Mouse (Mus musculus) MEL-GATA-1-ER (cell line): Measurements from ENCODE around the gene Rufy4.

Source experiments
- DNase-seq: peaks from one replicate; pipeline ENCODE4 v3.0.0-alpha.2; 2012; ENCODE audit warnings: low read depth; ENCODE audit errors: extremely low read depth

Rufy4 gene

GRCm38 (mm10) chr1:74105660-74106059 lies 19.7 kb upstream of the Rufy4 start:
- DNase-seq = no peak

GRCm38 (mm10) chr1:74106214-74106613 lies 19.1 kb upstream of the Rufy4 start:
- no peak for DNase-seq

- DNase-seq = no peak
These were observed 17.3 kb upstream of the Rufy4 start for GRCm38 (mm10) chr1:74107931-74108618.

DNA sequence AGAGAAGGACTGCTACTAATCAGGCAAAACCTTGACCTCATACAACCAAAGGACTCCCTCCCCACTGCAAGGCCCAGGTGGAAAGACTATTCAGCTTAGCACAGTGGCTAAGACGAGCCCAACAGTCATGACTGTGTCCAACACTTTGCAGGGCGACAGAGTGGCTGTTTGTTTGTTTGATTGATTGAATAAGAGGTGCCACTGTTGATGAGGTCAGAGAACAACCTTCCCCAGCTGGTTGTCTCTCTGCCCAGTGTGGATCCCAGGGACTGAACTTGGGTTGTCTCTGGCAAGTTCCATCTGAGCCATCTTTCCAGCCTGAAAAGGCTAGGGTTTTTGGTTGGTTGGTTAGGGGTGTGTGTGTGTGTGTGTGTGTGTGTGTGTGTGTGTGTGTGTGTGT lies 15.7 kb upstream of the Rufy4 start:
- DNase-seq = no peak

GRCm38 (mm10) chr1:74110932-74111695 lies 14.2 kb upstream of the Rufy4 start:
- DNase-seq = no peak

GRCm38 (mm10) chr1:74111696-74112030 lies 13.7 kb upstream of the Rufy4 start:
- DNase-seq = no peak

DNA sequence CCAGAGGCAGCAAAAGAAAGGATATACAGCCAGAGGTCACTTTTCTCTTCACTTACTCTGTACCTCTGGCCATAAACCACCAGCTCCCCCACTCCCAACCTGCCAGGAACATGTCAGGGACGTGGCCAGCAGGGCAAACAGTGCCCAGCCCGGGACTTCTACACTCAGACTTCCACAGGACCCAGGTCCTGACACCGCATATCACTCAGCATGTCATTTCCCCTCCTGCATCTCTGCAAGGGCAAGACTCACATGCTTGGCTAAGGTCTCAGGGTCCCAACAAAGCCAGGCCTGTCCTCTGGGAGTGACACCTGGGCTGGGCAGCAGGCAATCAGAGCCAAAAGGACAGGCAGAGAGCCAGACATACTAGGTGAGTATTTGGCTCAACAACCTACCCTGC lies 12.3 kb upstream of the Rufy4 start:
- DNase-seq = no peak

GRCm38 (mm10) chr1:74117876-74118275 lies 7.5 kb upstream of the Rufy4 start:
- no peak for DNase-seq

DNA sequence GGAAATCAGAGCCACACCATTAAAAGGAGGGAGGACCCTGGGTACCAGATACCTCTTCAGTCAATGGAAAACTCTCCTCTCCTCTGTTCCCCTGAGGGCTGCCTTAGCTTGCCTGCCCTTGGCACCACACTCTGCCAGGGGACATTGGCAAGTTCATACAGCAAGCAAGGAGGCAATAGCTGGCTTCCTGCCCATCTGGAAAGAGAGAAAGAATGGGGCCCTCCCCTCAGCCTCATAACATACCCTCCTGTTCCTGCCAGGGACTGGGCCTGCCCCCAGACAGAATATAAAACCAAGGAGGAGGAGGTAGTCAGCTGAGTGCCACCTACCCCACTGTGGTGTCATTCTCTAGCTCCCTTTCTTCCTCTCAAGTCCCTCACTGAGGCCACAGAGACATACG lies 6.2 kb upstream of the Rufy4 start:
- DNase-seq = no peak

GRCm38 (mm10) chr1:74121138-74121537 lies 4.2 kb upstream of the Rufy4 start:
- DNase-seq = no peak

- DNase-seq = no peak
These were observed 3.3 kb upstream of the Rufy4 start for GRCm38 (mm10) chr1:74121821-74122576.

DNA sequence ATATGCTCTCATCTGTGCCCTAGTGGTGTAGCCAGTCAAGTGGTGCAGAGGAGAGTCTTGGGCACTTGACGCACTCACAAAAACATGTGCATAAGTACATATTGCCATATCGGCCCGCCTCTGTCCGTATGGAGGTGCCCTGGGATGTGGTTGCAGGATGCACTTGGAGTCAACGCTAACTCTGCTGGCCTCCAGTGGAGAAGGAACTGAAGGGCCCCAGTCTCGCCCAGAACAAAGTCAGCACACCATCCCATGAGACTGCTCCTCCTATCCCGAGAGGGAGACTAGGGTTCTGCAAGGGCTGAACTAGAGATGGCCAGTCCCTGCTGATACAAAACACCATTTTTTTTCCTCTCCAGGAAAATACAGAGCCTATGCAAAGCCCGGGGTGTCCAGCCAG lies 2.1 kb upstream of the Rufy4 start:
- no peak for DNase-seq

GRCm38 (mm10) chr1:74124021-74124981 lies 1.0 kb upstream of the Rufy4 start, which contains the start of gene Tns1:
Gene Tns1 (minus strand): TSS chr1:74124449.
- no peak for DNase-seq

DNA sequence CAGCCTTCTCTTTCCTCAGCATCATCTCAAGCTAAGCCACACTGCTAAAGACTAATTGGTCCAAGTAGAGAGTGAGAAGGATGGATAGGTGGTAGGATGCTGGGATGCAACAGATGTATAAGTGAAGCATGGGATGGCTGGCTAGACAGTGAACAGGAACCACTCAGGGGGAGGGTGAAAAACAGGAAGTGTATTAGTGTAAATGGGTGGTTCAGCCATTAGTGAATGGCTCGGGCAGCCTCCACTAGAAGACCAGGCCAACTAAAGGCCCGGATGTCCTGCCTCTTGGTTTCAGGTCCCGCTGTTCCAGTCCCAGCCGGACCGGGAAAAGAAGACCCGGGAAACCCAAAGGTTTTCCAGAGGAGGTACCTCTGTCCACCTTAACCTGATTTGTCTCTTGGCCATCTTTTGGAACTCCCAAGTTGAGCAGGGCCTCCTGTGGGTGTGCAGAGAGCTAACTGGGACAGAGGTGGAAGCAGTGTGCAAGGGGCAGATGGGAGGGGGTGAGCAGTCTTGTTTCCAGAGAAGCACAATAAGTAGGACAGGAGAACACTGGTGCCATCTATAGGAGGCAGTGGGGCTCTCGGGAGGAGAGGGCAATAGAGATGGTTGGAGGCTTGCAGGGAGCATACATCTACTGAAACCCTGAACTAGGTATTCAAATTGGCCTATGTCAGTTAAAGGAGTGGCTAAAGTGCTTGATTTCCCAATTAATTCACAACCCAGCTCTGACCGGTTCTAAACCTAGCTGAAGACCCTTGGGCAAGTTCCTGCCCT lies 5.7 kb downstream of the Rufy4 start:
- DNase-seq = no peak

DNA sequence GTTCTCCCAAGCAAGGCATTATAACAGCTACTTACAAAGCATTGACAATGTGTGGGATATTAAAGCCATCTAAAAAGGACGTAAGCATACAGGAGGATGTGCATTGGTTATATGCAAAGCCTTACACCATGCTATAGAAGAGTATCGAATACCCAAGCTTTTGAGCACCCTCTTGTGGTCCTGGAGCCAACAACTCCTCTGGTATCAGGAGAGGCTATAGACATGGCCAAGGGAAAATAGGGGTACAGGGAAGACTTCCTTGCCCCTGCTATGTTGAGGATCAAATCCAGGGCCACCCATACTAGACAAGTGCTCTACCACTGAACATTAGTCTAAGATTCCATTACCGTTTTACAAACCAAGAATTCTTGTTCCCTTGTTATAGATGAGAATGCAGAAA lies 6.7 kb downstream of the Rufy4 start:
- DNase-seq = no peak

GRCm38 (mm10) chr1:74133954-74134353 lies 8.6 kb downstream of the Rufy4 start:
- no peak for DNase-seq

DNA sequence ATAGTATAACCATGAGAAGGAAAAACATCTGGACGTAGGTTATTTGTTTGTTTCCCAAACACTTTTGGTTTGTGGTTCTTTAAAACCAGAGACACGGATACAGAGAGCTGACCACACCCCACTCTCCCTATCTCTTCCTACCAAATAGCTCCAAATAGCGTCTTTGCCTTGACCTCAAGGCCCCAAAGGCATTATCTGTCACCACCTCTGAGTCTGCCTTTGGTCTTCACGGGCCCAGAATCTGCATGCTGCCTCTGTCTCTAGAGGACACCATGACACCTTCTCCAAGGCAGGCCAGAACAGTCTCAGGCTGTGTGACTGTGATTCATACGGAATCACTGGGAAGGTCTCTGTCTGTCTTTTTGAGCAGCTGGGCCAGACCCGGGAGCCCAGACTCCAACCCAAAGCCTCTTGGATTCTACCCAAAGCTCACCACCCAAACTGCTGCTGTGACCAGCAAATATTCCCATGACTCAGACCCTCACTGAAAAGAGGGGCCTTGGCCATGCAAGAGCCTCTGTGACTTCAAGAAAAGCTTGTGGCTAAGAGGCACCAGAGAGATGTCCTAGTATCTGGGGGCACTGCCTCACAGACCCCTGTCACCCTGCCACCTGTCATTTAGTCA lies 10.1 kb downstream of the Rufy4 start:
- no peak for DNase-seq

GRCm38 (mm10) chr1:74139415-74139814 lies 14.1 kb downstream of the Rufy4 start:
- DNase-seq = no peak

DNA sequence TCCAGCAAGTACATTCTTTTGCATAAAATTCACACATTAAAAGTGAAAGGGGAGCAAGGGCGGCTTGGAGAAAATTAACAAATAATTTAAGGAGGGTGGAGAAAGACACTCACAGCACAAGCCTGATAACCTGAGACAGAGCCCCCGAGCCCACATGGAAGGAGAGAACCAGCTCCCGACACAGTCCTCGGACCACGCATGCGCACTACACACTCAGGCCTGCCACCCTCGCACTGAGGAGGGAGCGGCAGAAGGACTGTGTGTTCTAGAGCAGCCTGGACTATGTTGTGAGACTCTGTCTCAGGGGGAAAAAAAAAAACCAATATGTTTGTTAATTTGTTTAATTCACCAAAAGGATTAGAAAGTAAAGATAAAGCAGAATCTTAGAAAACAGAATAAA lies 16.4 kb downstream of the Rufy4 start:
- DNase-seq = no peak
